Mouse (Mus musculus) adrenal gland, postnatal 14 days (tissue): ENCODE data around the gene Eif3i. TPM values are rescaled to one million over a fixed set of nuclear protein-coding genes. Genes with fewer than 3 reads are reported as not detected.

Experiments used
- DNase-seq: peaks from one replicate; pipeline ENCODE4 v3.0.0; 2021; ENCODE audit warnings: mixed read lengths
- total RNA-seq: library from RNA; stranded (reverse); gene quantifications from 2 replicates; pipeline ENCODE4 v1.2.3, GENCODE M21; 2021

The Eif3i gene
- total RNA-seq, 1 experiment from 2014 or later: 175 TPM

GRCm38 (mm10) chr4:129618786-129619691 lies 18.6 kb upstream of the Eif3i start, which contains the start of gene Iqcc:
Gene Iqcc (minus strand): TSS chr4:129619099.
- DNase-seq: peak; percentile 97

GRCm38 (mm10) chr4:129618031-129618430 lies 17.6 kb upstream of the Eif3i start:
- no peak for DNase-seq

- DNase-seq: no peak
Observed at GRCm38 (mm10) chr4:129617121-129617641, 16.7 kb upstream of the Eif3i start.

GRCm38 (mm10) chr4:129616631-129617030 lies 16.2 kb upstream of the Eif3i start:
- DNase-seq: no peak

GRCm38 (mm10) chr4:129615801-129616290 lies 15.4 kb upstream of the Eif3i start:
- DNase-seq: no peak

- DNase-seq: no peak
Observed at GRCm38 (mm10) chr4:129614093-129614492, 13.6 kb upstream of the Eif3i start, which contains the start of gene Dcdc2b. Gene Dcdc2b (minus strand): TSS chr4:129614257.

- no peak for DNase-seq
Observed at GRCm38 (mm10) chr4:129610472-129610871, 10.0 kb upstream of the Eif3i start.

- no peak for DNase-seq
Observed at GRCm38 (mm10) chr4:129610026-129610425, 9.6 kb upstream of the Eif3i start.

GRCm38 (mm10) chr4:129609139-129609631 lies 8.7 kb upstream of the Eif3i start:
- no peak for DNase-seq

GRCm38 (mm10) chr4:129608426-129609025 lies 8.1 kb upstream of the Eif3i start:
- peak; percentile 92 for DNase-seq

GRCm38 (mm10) chr4:129588865-129589264 lies 11.6 kb downstream of the Eif3i start:
- DNase-seq: no peak

- no peak for DNase-seq
Observed at GRCm38 (mm10) chr4:129586943-129587342, 13.5 kb downstream of the Eif3i start.

- no peak for DNase-seq
Observed at GRCm38 (mm10) chr4:129585773-129586172, 14.7 kb downstream of the Eif3i start.

GRCm38 (mm10) chr4:129584884-129585608 lies 15.4 kb downstream of the Eif3i start:
- DNase-seq: peak; percentile 93

GRCm38 (mm10) chr4:129584370-129584769 lies 16.1 kb downstream of the Eif3i start:
- DNase-seq: peak; percentile 29

- DNase-seq: no peak
Observed at GRCm38 (mm10) chr4:129582251-129582650, 18.2 kb downstream of the Eif3i start.

- no peak for DNase-seq
Observed at GRCm38 (mm10) chr4:129580347-129580746, 20.1 kb downstream of the Eif3i start.

GRCm38 (mm10) chr4:129578466-129578865 lies 22.0 kb downstream of the Eif3i start, which contains the start of gene Fam167b:
Gene Fam167b (minus strand): TSS chr4:129578549.
- DNase-seq: peak; percentile 61

- no peak for DNase-seq
Observed at GRCm38 (mm10) chr4:129577688-129578087, 22.8 kb downstream of the Eif3i start.

GRCm38 (mm10) chr4:129576863-129577491 lies 23.5 kb downstream of the Eif3i start:
- DNase-seq: peak; percentile 87

- DNase-seq: peak; percentile 61
Observed at GRCm38 (mm10) chr4:129575171-129575844, 25.1 kb downstream of the Eif3i start.
